Mouse (Mus musculus): ENCODE results near the gene Pik3c2b.

GRCm38 (mm10) chr1:133078338-133078727 lies 32.9 kb downstream of the Pik3c2b start:
- no peak for TF ChIP-seq CTCF (conservative IDR thresholded peaks at IDR 0.05; ENCODE audit: low read length)
- no peak for TF ChIP-seq POU5F1 (IDR thresholded peaks at IDR 0.05; ENCODE audit: borderline replicate concordance, low read length)
